Mouse (Mus musculus) cerebellum, adult 2 months (tissue): ENCODE measurements around the gene Afap1l2.

ENCODE experiments used
- CTCF ChIP-seq: fragments of 200-500 bp; IDR thresholded peaks from 2 replicates; pipeline ENCODE4 v1.5.1; 2011; ENCODE audit warnings: low read depth, mild to moderate bottlenecking, control low read depth, low read length, moderate library complexity, borderline replicate concordance; ENCODE audit not compliant: insufficient read depth
- POLR2A ChIP-seq: fragments of 200-500 bp; IDR thresholded peaks from 2 replicates; pipeline ENCODE4 v1.6.1; 2011; ENCODE audit warnings: low read length, control low read depth, borderline replicate concordance; ENCODE audit not compliant: insufficient read depth

DNA sequence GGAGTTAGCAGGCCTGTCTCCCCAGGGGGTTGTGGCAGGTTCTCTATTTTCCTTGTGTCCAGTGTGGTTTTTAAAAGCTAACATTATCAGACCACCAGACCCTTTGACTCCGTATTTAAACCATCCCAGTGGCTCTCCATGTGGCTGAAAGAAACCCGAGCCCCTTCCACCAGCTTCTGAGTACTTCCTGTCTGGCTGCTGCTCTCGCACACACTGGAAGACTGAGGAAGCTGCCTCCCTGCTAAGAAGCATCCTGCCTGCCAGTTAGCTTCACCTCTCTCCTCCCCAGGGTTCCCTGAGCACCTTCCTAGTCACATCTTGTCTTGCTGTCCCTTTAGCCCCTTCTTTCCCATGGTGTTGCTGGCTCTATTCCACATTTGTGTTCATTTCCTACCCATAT is 100.2 kb downstream of the Afap1l2 start:
- TF ChIP-seq POLR2A (no peak), CTCF (no peak)
